Mouse (Mus musculus): Measurements from ENCODE around the gene Spef1. TPM values are rescaled to one million over a fixed set of nuclear protein-coding genes. Genes with fewer than 3 reads are reported as not detected.

The Spef1 gene
- polyA plus RNA-seq, 1 experiment from 2014 or later, result 3.6 TPM

GRCm38 (mm10) chr2:131167984-131168383 lies 19.1 kb downstream of the Spef1 start:
- no peak for ATAC-seq (replicated peaks; ENCODE audit: low FRiP score)
- Histone ChIP-seq H3K4me1 (peaks cover 19% of the 10 kb centered on the region), H3K27ac (no peak overlapping the region), H3K36me3 (no peaks in the 10 kb centered on the region), H3K4me3 (replicated peaks) (no peak overlapping the region), H3K4me2 (no peak overlapping the region), H3K9ac (no peak overlapping the region), H3K27me3 (peaks cover 28% of the 10 kb centered on the region), H3K9me3 (replicated peaks) (no peaks in the 10 kb centered on the region)
- WGBS, result 64% methylated on average over 6 of the region's 6 CpGs

- 85% methylated on average over 2 of the region's 2 CpGs for WGBS
These were observed 20.9 kb downstream of the Spef1 start for GRCm38 (mm10) chr2:131166172-131166571.

GRCm38 (mm10) chr2:131163924-131164323 lies 23.2 kb downstream of the Spef1 start:
- ATAC-seq (replicated peaks; ENCODE audit: low FRiP score), result no peak

More at GRCm38 (mm10) chr2:131166172-131166571, 20.9 kb downstream of the Spef1 start:
- Histone ChIP-seq H3K4me1 (peaks cover 12% of the 10 kb centered on the region), H3K4me2 (no peak overlapping the region), H3K27ac (no peak overlapping the region), H3K36me3 (no peaks in the 10 kb centered on the region), H3K27me3 (peaks cover 10% of the 10 kb centered on the region), H3K4me3 (replicated peaks) (no peak overlapping the region), H3K9ac (no peak overlapping the region), H3K9me3 (replicated peaks) (no peaks in the 10 kb centered on the region)
- no peak for ATAC-seq (replicated peaks; ENCODE audit: low FRiP score)

GRCm38 (mm10) chr2:131160671-131161111 lies 26.4 kb downstream of the Spef1 start:
- Histone ChIP-seq H3K9ac (peak overlapping the region; percentile 82), H3K9me3 (replicated peaks) (no peaks in the 10 kb centered on the region), H3K4me2 (peak overlapping the region; percentile 90), H3K27ac (peak overlapping the region; percentile 94), H3K4me3 (replicated peaks) (peak overlapping the region; percentile 77), H3K27me3 (no peaks in the 10 kb centered on the region; the same call in 1 of the 2 replicates), H3K4me1 (peaks cover 23% of the 10 kb centered on the region), H3K36me3 (no peaks in the 10 kb centered on the region)
- under 1% methylated on average over 17 of the region's 17 CpGs for WGBS
- ATAC-seq (replicated peaks; ENCODE audit: low FRiP score), result no peak; the same call in 1 of the 2 replicates

More at GRCm38 (mm10) chr2:131163924-131164323, 23.2 kb downstream of the Spef1 start:
- no peaks in the 10 kb centered on the region; the same call in 1 of the 2 replicates for H3K27me3 ChIP-seq
- H3K9ac ChIP-seq, result no peak overlapping the region
- H3K4me1 ChIP-seq, result peaks cover 13% of the 10 kb centered on the region
- no peak overlapping the region for H3K4me2 ChIP-seq
- no peak overlapping the region for H3K4me3 ChIP-seq (replicated peaks)
- H3K9me3 ChIP-seq (replicated peaks), result no peaks in the 10 kb centered on the region
- H3K36me3 ChIP-seq, result no peaks in the 10 kb centered on the region
- WGBS, result 70% methylated on average over 7 of the region's 7 CpGs
- H3K27ac ChIP-seq, result no peak overlapping the region

GRCm38 (mm10) chr2:131159938-131160581 lies 27.0 kb downstream of the Spef1 start, which contains the start of gene 1700037H04Rik:
Gene 1700037H04Rik (minus strand): TSS chr2:131160081.
- Histone ChIP-seq H3K27ac (peak within 1 kb of the TSS; percentile 94), H3K4me1 (peaks cover 23% of the 10 kb centered on the region), H3K9me3 (replicated peaks) (no peaks in the 10 kb centered on the region), H3K9ac (peak within 1 kb of the TSS; percentile 85), H3K4me3 (replicated peaks) (peak within 1 kb of the TSS; percentile 77), H3K4me2 (peak within 1 kb of the TSS; percentile 90), H3K36me3 (peaks cover 3% of the 10 kb centered on the region; the same call in 1 of the 2 replicates), H3K27me3 (no peaks in the 10 kb centered on the region; the same call in 1 of the 2 replicates)
- under 1% methylated on average over 54 of the region's 54 CpGs for WGBS
- peak; percentile 96 for ATAC-seq (replicated peaks; ENCODE audit: low FRiP score)

GRCm38 (mm10) chr2:131159491-131159910 lies 27.6 kb downstream of the Spef1 start:
- Histone ChIP-seq H3K27me3 (no peaks in the 10 kb centered on the region; the same call in 1 of the 2 replicates), H3K4me1 (peaks cover 23% of the 10 kb centered on the region), H3K4me2 (peak overlapping the region; percentile 90), H3K4me3 (replicated peaks) (peak overlapping the region; percentile 77), H3K9me3 (replicated peaks) (no peaks in the 10 kb centered on the region), H3K27ac (peak overlapping the region; percentile 84), H3K36me3 (peaks cover 3% of the 10 kb centered on the region; the same call in 1 of the 2 replicates), H3K9ac (peak overlapping the region; percentile 85)
- 0% methylated on average over 18 of the region's 18 CpGs for WGBS
- ATAC-seq (replicated peaks; ENCODE audit: low FRiP score), result peak; percentile 63

- peaks cover 21% of the 10 kb centered on the region for H3K36me3 ChIP-seq
- H3K4me3 ChIP-seq (replicated peaks), result no peak overlapping the region
- 86% methylated on average over 7 of the region's 7 CpGs for WGBS
- no peak overlapping the region for H3K27ac ChIP-seq
- no peak for ATAC-seq (replicated peaks; ENCODE audit: low FRiP score)
- H3K27me3 ChIP-seq, result no peaks in the 10 kb centered on the region
- no peak overlapping the region for H3K9ac ChIP-seq
- peaks cover 23% of the 10 kb centered on the region for H3K4me1 ChIP-seq
- H3K9me3 ChIP-seq (replicated peaks), result no peaks in the 10 kb centered on the region
- no peak overlapping the region for H3K4me2 ChIP-seq
These were observed 30.1 kb downstream of the Spef1 start for GRCm38 (mm10) chr2:131156987-131157386.

GRCm38 (mm10) chr2:131154036-131154435 lies 33.0 kb downstream of the Spef1 start:
- Histone ChIP-seq H3K4me3 (replicated peaks) (no peak overlapping the region), H3K9ac (no peak overlapping the region), H3K4me2 (no peak overlapping the region), H3K27me3 (no peaks in the 10 kb centered on the region), H3K9me3 (replicated peaks) (no peaks in the 10 kb centered on the region), H3K4me1 (peaks cover 11% of the 10 kb centered on the region), H3K36me3 (peaks cover 48% of the 10 kb centered on the region), H3K27ac (no peak overlapping the region)
- 92% methylated on average over 4 of the region's 4 CpGs for WGBS
- no peak for ATAC-seq (replicated peaks; ENCODE audit: low FRiP score)

- no peak overlapping the region for H3K4me3 ChIP-seq (replicated peaks)
- H3K27me3 ChIP-seq, result no peaks in the 10 kb centered on the region
- 88% methylated on average over 7 of the region's 7 CpGs for WGBS
- no peak overlapping the region for H3K4me2 ChIP-seq
- H3K36me3 ChIP-seq, result peaks cover 66% of the 10 kb centered on the region
- H3K9me3 ChIP-seq (replicated peaks), result no peaks in the 10 kb centered on the region
- no peaks in the 10 kb centered on the region for H3K4me1 ChIP-seq
- no peak overlapping the region for H3K9ac ChIP-seq
- ATAC-seq (replicated peaks; ENCODE audit: low FRiP score), result peak; percentile 47; the same call in 1 of the 2 replicates
- no peak overlapping the region for H3K27ac ChIP-seq
These were observed 34.8 kb downstream of the Spef1 start for GRCm38 (mm10) chr2:131152166-131152730.

GRCm38 (mm10) chr2:131149254-131149578 lies 37.9 kb downstream of the Spef1 start:
- H3K4me2 ChIP-seq, result no peak overlapping the region
- no peaks in the 10 kb centered on the region for H3K9me3 ChIP-seq (replicated peaks)
- no peaks in the 10 kb centered on the region for H3K27me3 ChIP-seq
- no peak overlapping the region for H3K9ac ChIP-seq
- no peak for ATAC-seq (replicated peaks; ENCODE audit: low FRiP score)
- H3K4me3 ChIP-seq (replicated peaks), result no peak overlapping the region
- H3K4me1 ChIP-seq, result no peaks in the 10 kb centered on the region
- peaks cover 92% of the 10 kb centered on the region for H3K36me3 ChIP-seq
- H3K27ac ChIP-seq, result no peak overlapping the region
- WGBS, result 89% methylated on average over 3 of the region's 3 CpGs

GRCm38 (mm10) chr2:131148353-131149253 lies 38.5 kb downstream of the Spef1 start:
- H3K4me2 ChIP-seq, result no peak overlapping the region
- H3K9me3 ChIP-seq (replicated peaks), result no peaks in the 10 kb centered on the region
- no peaks in the 10 kb centered on the region for H3K4me1 ChIP-seq
- ATAC-seq (replicated peaks; ENCODE audit: low FRiP score), result no peak
- H3K27me3 ChIP-seq, result no peaks in the 10 kb centered on the region
- no peak overlapping the region for H3K27ac ChIP-seq
- H3K4me3 ChIP-seq (replicated peaks), result no peak overlapping the region
- H3K36me3 ChIP-seq, result peaks cover 94% of the 10 kb centered on the region
- no peak overlapping the region for H3K9ac ChIP-seq
- 86% methylated on average over 8 of the region's 8 CpGs for WGBS

- Histone ChIP-seq H3K36me3 (peaks cover 89% of the 10 kb centered on the region), H3K27ac (no peak overlapping the region), H3K9me3 (replicated peaks) (no peaks in the 10 kb centered on the region), H3K27me3 (no peaks in the 10 kb centered on the region), H3K9ac (no peak overlapping the region), H3K4me1 (peaks cover 11% of the 10 kb centered on the region), H3K4me3 (replicated peaks) (no peak overlapping the region), H3K4me2 (no peak overlapping the region)
- no peak for ATAC-seq (replicated peaks; ENCODE audit: low FRiP score)
- 95% methylated on average over 8 of the region's 8 CpGs for WGBS
These were observed 40.1 kb downstream of the Spef1 start for GRCm38 (mm10) chr2:131147043-131147365.

All from kidney, embryonic 15.5 days (tissue).